Mouse (Mus musculus) kidney, embryonic 15.5 days (tissue): ENCODE data around the gene Alas2. TPM values are rescaled to one million over a fixed set of nuclear protein-coding genes. Genes with fewer than 3 reads are reported as not detected.

ENCODE experiments used
- ATAC-seq: fragments of 200-750 bp; cut with Nextera tagmentation; replicated peaks from 2 replicates; pipeline ENCODE4 v1.8.0; 2017; ENCODE audit warnings: moderate TSS enrichment; ENCODE audit not compliant: low FRiP score
- H3K27ac ChIP-seq: fragments of 300-500 bp; sonication (generic); 2 replicates; pipeline ENCODE4 v1.5.1; 2015; ENCODE audit warnings: mild to moderate bottlenecking, inconsistent platforms
- H3K27me3 ChIP-seq: fragments of 300-500 bp; sonication (generic); 2 replicates; pipeline ENCODE4 v1.6.1; 2015; ENCODE audit warnings: inconsistent platforms
- H3K36me3 ChIP-seq: fragments of 300-500 bp; sonication (generic); 2 replicates; pipeline ENCODE4 v1.6.1; 2015; ENCODE audit warnings: inconsistent platforms
- H3K4me1 ChIP-seq: fragments of 300-500 bp; sonication (generic); 2 replicates; pipeline ENCODE4 v1.6.1; 2015; ENCODE audit warnings: inconsistent platforms
- H3K4me2 ChIP-seq: fragments of 300-500 bp; sonication (generic); 2 replicates; pipeline ENCODE4 v1.6.1; 2015; ENCODE audit warnings: moderate library complexity, mild to moderate bottlenecking, inconsistent platforms
- H3K4me3 ChIP-seq: fragments of 300-500 bp; sonication (generic); replicated peaks from 2 replicates; pipeline ENCODE4 v1.5.1; 2015; ENCODE audit warnings: mild to moderate bottlenecking, inconsistent platforms
- H3K9ac ChIP-seq: fragments of 300-500 bp; sonication (generic); 2 replicates; pipeline ENCODE4 v1.6.1; 2015; ENCODE audit warnings: mild to moderate bottlenecking, inconsistent platforms
- H3K9me3 ChIP-seq: fragments of 300-500 bp; sonication (generic); replicated peaks from 2 replicates; pipeline ENCODE4 v1.6.1; 2016; ENCODE audit warnings: inconsistent platforms
- WGBS: fragments of 180-500 bp; shearing (Covaris S2); methylation state at CpG from one replicate; pipeline ENCODE4 v1.1.7; 2015; ENCODE audit warnings: mixed read lengths; 5-methylcytosine and 5-hydroxymethylcytosine counted together
- polyA plus RNA-seq: library from polyadenylated mRNA; unstranded; fragments of >200 nt; fragmentation: Nextera tagmentation; extraction: Ambion mirVana; gene quantifications from 2 replicates; pipeline ENCODE4 v1.2.1, GENCODE M21; 2015

Gene Alas2
- polyA plus RNA-seq, 1 experiment from 2014 or later, result 86.5 TPM

- Histone ChIP-seq H3K4me1 (no peaks in the 10 kb centered on the region), H3K36me3 (peaks cover 3% of the 10 kb centered on the region; the same call in 1 of the 2 replicates), H3K9ac (no peak overlapping the region), H3K27ac (no peak overlapping the region), H3K4me2 (no peak overlapping the region), H3K27me3 (peaks cover 15% of the 10 kb centered on the region; the same call in 1 of the 2 replicates), H3K9me3 (no peaks in the 10 kb centered on the region), H3K4me3 (no peak overlapping the region)
- WGBS, result 84% methylated on average over 12 of the region's 12 CpGs
- no peak; the same call in 1 of the 2 replicates for ATAC-seq
These were observed 17.6 kb downstream of the Alas2 start for GRCm38 (mm10) chrX:150564644-150565357.

- ATAC-seq, result peak; percentile 60; the same call in 1 of the 2 replicates
- Histone ChIP-seq H3K9me3 (no peaks in the 10 kb centered on the region), H3K27me3 (no peaks in the 10 kb centered on the region), H3K4me2 (no peak overlapping the region), H3K9ac (no peak overlapping the region), H3K36me3 (peaks cover 32% of the 10 kb centered on the region), H3K4me3 (no peak overlapping the region), H3K27ac (no peak overlapping the region), H3K4me1 (no peaks in the 10 kb centered on the region)
These were observed 34.7 kb downstream of the Alas2 start for GRCm38 (mm10) chrX:150581921-150582320.

GRCm38 (mm10) chrX:150585116-150585515 lies 37.9 kb downstream of the Alas2 start:
- Histone ChIP-seq H3K9ac (no peak overlapping the region), H3K9me3 (no peaks in the 10 kb centered on the region), H3K27ac (no peak overlapping the region), H3K4me1 (no peaks in the 10 kb centered on the region), H3K4me3 (no peak overlapping the region), H3K27me3 (peaks cover 9% of the 10 kb centered on the region; the same call in 1 of the 2 replicates), H3K36me3 (peaks cover 32% of the 10 kb centered on the region), H3K4me2 (no peak overlapping the region)
- no peak for ATAC-seq
- WGBS, result 89% methylated on average over 8 of the region's 8 CpGs

GRCm38 (mm10) chrX:150588023-150588764 lies 41.0 kb downstream of the Alas2 start, which contains the start of gene Pfkfb1:
Pfkfb1 (plus strand) TSS chrX:150588229.
- peak; percentile 96 for ATAC-seq
- peak within 1 kb of the TSS; percentile 56 for H3K9ac ChIP-seq
- peak within 1 kb of the TSS; percentile 91 for H3K27ac ChIP-seq
- peaks cover 21% of the 10 kb centered on the region for H3K36me3 ChIP-seq
- no peaks in the 10 kb centered on the region for H3K4me1 ChIP-seq
- H3K27me3 ChIP-seq, result peaks cover 17% of the 10 kb centered on the region; the same call in 1 of the 2 replicates
- WGBS, result 16% methylated on average over 35 of the region's 35 CpGs
- peak within 1 kb of the TSS; percentile 64 for H3K4me2 ChIP-seq
- no peaks in the 10 kb centered on the region for H3K9me3 ChIP-seq
- H3K4me3 ChIP-seq, result peak within 1 kb of the TSS; percentile 58

GRCm38 (mm10) chrX:150589696-150590095 lies 42.5 kb downstream of the Alas2 start, which contains the start of gene Apex2:
Apex2 (minus strand) TSS chrX:150589868.
- Histone ChIP-seq H3K9me3 (no peaks in the 10 kb centered on the region), H3K27ac (0 out of 2 replicates have a peak within 1 kb of the TSS, but pooled peaks have one; percentile 91), H3K27me3 (peaks cover 25% of the 10 kb centered on the region), H3K4me3 (peak within 1 kb of the TSS; percentile 58), H3K36me3 (peaks cover 12% of the 10 kb centered on the region), H3K9ac (no peak within 1 kb of the TSS), H3K4me2 (peak within 1 kb of the TSS; percentile 64), H3K4me1 (no peaks in the 10 kb centered on the region)
- 71% methylated on average over 5 of the region's 5 CpGs for WGBS
- no peak for ATAC-seq

GRCm38 (mm10) chrX:150593266-150594035 lies 46.3 kb downstream of the Alas2 start:
- Histone ChIP-seq H3K27me3 (peaks cover 25% of the 10 kb centered on the region), H3K4me3 (no peak overlapping the region), H3K27ac (no peak overlapping the region), H3K9ac (no peak overlapping the region), H3K4me1 (no peaks in the 10 kb centered on the region), H3K9me3 (no peaks in the 10 kb centered on the region), H3K36me3 (no peaks in the 10 kb centered on the region), H3K4me2 (no peak overlapping the region)
- WGBS, result 85% methylated on average over 12 of the region's 12 CpGs
- no peak for ATAC-seq

- H3K4me2 ChIP-seq, result no peak overlapping the region
- no peaks in the 10 kb centered on the region for H3K4me1 ChIP-seq
- H3K9me3 ChIP-seq, result no peaks in the 10 kb centered on the region
- 84% methylated on average over 3 of the region's 3 CpGs for WGBS
- no peak for ATAC-seq
- no peak overlapping the region for H3K27ac ChIP-seq
- peaks cover 26% of the 10 kb centered on the region for H3K27me3 ChIP-seq
- no peak overlapping the region for H3K4me3 ChIP-seq
- H3K9ac ChIP-seq, result no peak overlapping the region
- no peaks in the 10 kb centered on the region for H3K36me3 ChIP-seq
These were observed 47.0 kb downstream of the Alas2 start for GRCm38 (mm10) chrX:150594176-150594575.

GRCm38 (mm10) chrX:150595016-150595760 lies 48.0 kb downstream of the Alas2 start:
- H3K4me2 ChIP-seq, result no peak overlapping the region
- no peaks in the 10 kb centered on the region for H3K36me3 ChIP-seq
- no peak overlapping the region for H3K9ac ChIP-seq
- no peaks in the 10 kb centered on the region for H3K9me3 ChIP-seq
- no peak overlapping the region for H3K27ac ChIP-seq
- no peak for ATAC-seq
- H3K4me3 ChIP-seq, result no peak overlapping the region
- WGBS, result 83% methylated on average over 9 of the region's 9 CpGs
- H3K27me3 ChIP-seq, result peaks cover 26% of the 10 kb centered on the region
- H3K4me1 ChIP-seq, result no peaks in the 10 kb centered on the region

- H3K27ac ChIP-seq, result no peak overlapping the region
- ATAC-seq, result no peak
These were observed 51.7 kb downstream of the Alas2 start for GRCm38 (mm10) chrX:150598882-150599281.

More at GRCm38 (mm10) chrX:150598882-150599281, 51.7 kb downstream of the Alas2 start:
- Histone ChIP-seq H3K9me3 (no peaks in the 10 kb centered on the region), H3K27me3 (peaks cover 15% of the 10 kb centered on the region), H3K4me2 (no peak overlapping the region), H3K9ac (no peak overlapping the region), H3K4me1 (no peaks in the 10 kb centered on the region), H3K4me3 (no peak overlapping the region), H3K36me3 (no peaks in the 10 kb centered on the region)
- 73% methylated on average over 2 of the region's 2 CpGs for WGBS
